Mouse (Mus musculus) thymus, adult 2 months (tissue): ENCODE data around the gene Hkdc1.

Experiments
- CTCF ChIP-seq: fragments of 200-500 bp; IDR thresholded peaks from 2 replicates; pipeline ENCODE4 v1.5.1; 2012; ENCODE audit warnings: mild to moderate bottlenecking, control low read depth, low read length, moderate library complexity, borderline replicate concordance; ENCODE audit not compliant: control insufficient read depth, poor library complexity, insufficient read depth; ENCODE audit errors: extremely low read depth
- POLR2A ChIP-seq: fragments of 200-500 bp; IDR thresholded peaks from 2 replicates; pipeline ENCODE4 v1.6.1; 2012; ENCODE audit warnings: mild to moderate bottlenecking, low read length, control low read depth, moderate library complexity; ENCODE audit not compliant: control insufficient read depth, poor library complexity, insufficient read depth; ENCODE audit errors: extremely low read depth

- TF ChIP-seq POLR2A: no peak
- no peak for TF ChIP-seq CTCF
These were observed 81.3 kb downstream of the Hkdc1 start for GRCm38 (mm10) chr10:62340991-62341390.
